Mouse (Mus musculus) liver, adult (tissue): Measurements from ENCODE around the gene Evi5l.

Experiments
- GATA4 ChIP-seq: IDR thresholded peaks from 2 replicates; pipeline ENCODE4 v1.6.1; 2014; ENCODE audit warnings: mild to moderate bottlenecking, low read length; ENCODE audit not compliant: insufficient replicate concordance

Gene Evi5l

DNA sequence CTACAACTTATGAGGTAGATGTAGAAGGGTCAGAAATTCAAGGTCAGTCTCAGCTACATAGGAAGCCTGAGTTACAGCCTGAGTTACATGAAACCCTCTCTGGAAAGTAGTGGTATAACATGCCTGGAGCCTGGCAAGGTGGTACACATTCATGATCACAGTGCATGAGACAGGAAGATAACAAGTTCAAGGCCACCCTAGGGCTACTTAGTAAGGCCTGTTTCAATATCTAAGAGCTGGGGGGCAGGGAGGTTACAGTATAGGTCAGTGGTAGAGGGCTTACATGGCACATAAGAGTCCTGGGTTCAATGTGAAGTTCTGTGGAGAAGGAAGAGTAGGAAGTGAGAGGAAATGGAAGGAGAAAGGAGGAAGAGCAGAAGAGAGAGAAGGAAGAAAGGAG, 22.2 kb downstream of the Evi5l start:
- no peak for TF ChIP-seq GATA4

GRCm38 (mm10) chr8:4189031-4189722, 22.8 kb downstream of the Evi5l start:
- no peak for TF ChIP-seq GATA4

GRCm38 (mm10) chr8:4192305-4192704, 25.9 kb downstream of the Evi5l start:
- no peak for TF ChIP-seq GATA4

- TF ChIP-seq GATA4 = no peak; the same call in 1 of the 2 replicates
Observed at GRCm38 (mm10) chr8:4192807-4193587, 26.6 kb downstream of the Evi5l start.

GRCm38 (mm10) chr8:4193588-4193894, 27.2 kb downstream of the Evi5l start:
- TF ChIP-seq GATA4 = no peak

DNA sequence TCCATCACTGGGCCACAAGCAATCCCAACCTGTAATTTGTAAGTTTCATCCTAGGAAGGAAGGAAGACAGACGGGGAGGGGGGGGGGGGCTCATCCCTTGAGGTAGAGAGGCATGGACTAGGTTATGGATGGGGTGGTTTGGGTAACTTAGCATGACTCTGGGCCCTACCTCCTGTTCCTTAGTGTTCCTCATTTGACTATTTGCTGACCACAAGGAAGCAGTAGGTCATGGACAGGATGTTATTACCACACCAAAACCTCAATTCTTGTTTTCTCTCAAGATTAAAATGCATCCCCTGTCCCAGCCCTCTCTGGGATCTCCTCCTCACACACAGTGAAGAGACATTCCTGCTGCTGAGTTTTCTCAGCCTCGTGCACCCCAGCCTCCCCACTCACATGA, 35.0 kb downstream of the Evi5l start:
- TF ChIP-seq GATA4 = no peak

DNA sequence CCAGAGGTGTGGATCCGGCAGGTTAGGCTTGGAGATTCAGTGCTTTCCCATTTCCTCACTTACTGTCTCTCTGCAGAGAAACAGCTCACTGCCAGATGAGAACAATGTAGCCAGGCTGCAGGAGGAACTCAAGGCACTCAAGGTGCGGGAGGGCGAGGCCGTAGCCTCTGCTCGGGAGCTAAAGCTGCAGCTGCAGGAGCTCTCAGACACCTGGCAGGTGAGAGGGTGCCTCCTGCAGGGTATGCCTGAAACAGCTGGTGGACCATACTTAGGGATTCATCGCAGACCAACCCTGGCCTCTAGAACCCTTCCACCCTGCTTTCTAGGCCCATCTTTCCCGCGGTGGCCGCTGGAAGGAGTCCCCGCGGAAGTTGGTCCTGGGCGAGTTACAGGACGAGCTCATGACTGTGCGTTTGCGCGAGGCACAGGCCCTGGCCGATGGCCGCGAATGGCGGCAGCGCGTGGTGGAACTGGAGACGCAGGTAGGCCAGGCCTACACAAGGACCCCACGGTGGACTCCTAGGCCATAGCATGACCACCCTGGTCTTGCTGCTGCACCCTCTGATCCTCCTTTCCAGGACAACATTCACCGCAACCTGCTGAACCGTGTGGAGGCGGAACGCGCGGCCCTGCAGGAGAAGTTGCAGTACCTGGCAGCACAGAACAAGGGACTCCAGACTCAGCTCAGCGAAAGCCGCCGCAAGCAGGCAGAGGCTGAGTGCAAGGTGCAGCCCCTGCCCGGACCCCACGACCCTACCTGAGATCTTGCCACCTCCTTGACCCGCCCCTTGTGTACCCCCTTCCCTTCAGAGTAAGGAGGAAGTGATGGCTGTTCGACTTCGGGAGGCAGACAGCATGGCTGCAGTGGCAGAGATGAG, 39.1 kb downstream of the Evi5l start:
- no peak for TF ChIP-seq GATA4

- TF ChIP-seq GATA4 = no peak
Observed at GRCm38 (mm10) chr8:4206182-4207015, 40.0 kb downstream of the Evi5l start.

- TF ChIP-seq GATA4 = no peak
Observed at GRCm38 (mm10) chr8:4207016-4207350, 40.6 kb downstream of the Evi5l start.

DNA sequence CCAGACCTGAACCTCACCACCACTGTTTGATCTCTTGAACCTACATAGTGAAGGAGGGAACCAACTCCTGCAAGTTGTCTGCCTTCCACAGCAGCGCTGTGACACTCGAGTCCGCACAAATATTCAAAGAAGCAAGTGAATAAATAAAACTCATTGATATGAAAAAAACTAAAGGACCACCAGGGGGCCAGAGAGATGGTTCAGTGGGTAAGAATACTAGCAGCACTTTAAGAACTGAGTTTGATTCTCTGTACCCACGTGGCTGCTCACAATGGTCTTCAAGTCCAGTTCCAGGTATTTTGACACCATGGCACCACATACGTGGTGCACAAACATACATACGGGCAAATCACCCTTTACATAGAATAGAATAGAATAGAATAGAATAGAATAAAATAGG, 44.7 kb downstream of the Evi5l start:
- no peak for TF ChIP-seq GATA4

- TF ChIP-seq GATA4 = no peak
Observed at GRCm38 (mm10) chr8:4212809-4213209, 46.4 kb downstream of the Evi5l start.

GRCm38 (mm10) chr8:4213210-4214005, 47.0 kb downstream of the Evi5l start:
- no peak for TF ChIP-seq GATA4

- no peak for TF ChIP-seq GATA4
Observed at GRCm38 (mm10) chr8:4214006-4214980, 47.9 kb downstream of the Evi5l start.
